Mouse (Mus musculus) thymus, adult 2 months (tissue): ENCODE results near the gene Alyref.

Experiments used
- CTCF ChIP-seq: fragments of 200-500 bp; IDR thresholded peaks from 2 replicates; pipeline ENCODE4 v1.5.1; 2012; ENCODE audit warnings: mild to moderate bottlenecking, control low read depth, low read length, moderate library complexity, borderline replicate concordance; ENCODE audit not compliant: control insufficient read depth, poor library complexity, insufficient read depth; ENCODE audit errors: extremely low read depth
- POLR2A ChIP-seq: fragments of 200-500 bp; IDR thresholded peaks from 2 replicates; pipeline ENCODE4 v1.6.1; 2012; ENCODE audit warnings: mild to moderate bottlenecking, low read length, control low read depth, moderate library complexity; ENCODE audit not compliant: control insufficient read depth, poor library complexity, insufficient read depth; ENCODE audit errors: extremely low read depth

DNA sequence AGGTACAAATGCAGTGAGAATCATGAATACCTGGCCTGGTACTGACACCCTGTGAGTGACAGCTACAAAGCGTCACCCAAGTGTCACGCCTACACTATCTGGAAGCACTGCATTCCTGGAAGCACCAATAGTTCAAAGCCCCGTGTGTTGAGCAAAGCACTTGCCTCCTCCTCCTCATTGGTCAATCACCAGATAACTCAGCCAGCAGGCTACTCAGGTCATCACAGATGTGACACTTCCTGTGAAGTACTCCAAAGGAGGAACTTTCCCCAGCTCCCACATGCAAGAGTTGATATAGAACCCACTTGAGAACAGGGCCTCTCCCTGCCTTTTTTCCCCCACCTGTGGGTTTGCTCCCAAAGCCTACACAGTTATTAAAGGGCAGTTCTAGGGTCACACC is 27.0 kb downstream of the Alyref start:
- no peak for TF ChIP-seq CTCF
- TF ChIP-seq POLR2A: no peak
